Mouse (Mus musculus) spleen, embryonic (tissue): ENCODE results near the gene Il11.

Experiments used
- CTCF ChIA-PET: fragments of 350-600 bp; sonication (Branson Sonifier 250); formaldehyde crosslinking; loops from one replicate; lab custom pipeline; 2022; lab: Charles Lee

Il11 gene

GRCm38 (mm10) chr7:4788499-4789435, 6.1 kb upstream of the Il11 start:
- CTCF ChIA-PET, result interaction anchor here (0.8 kb wide), 1 partner anchor 204 kb away, joined by 3 read pairs; no protein-coding TSS in a partner anchor

- CTCF ChIA-PET, result no interaction called here
Measured at GRCm38 (mm10) chr7:4783667-4784268, 1.1 kb upstream of the Il11 start.

- CTCF ChIA-PET, result no interaction called here
Measured at GRCm38 (mm10) chr7:4782130-4782529, 529 bp downstream of the Il11 start.

- CTCF ChIA-PET, result no interaction called here
Measured at GRCm38 (mm10) chr7:4779921-4780320, 2.7 kb downstream of the Il11 start.

GRCm38 (mm10) chr7:4777851-4778637, 4.6 kb downstream of the Il11 start:
- CTCF ChIA-PET, result no interaction called here

- CTCF ChIA-PET, result no interaction called here
Measured at GRCm38 (mm10) chr7:4776861-4777830, 5.5 kb downstream of the Il11 start.

- CTCF ChIA-PET, result no interaction called here
Measured at GRCm38 (mm10) chr7:4776131-4776530, 6.5 kb downstream of the Il11 start.

GRCm38 (mm10) chr7:4771202-4771601, 11.5 kb downstream of the Il11 start, which contains the start of gene Fam71e2:
TSS of gene Fam71e2 (minus strand) at chr7:4771302.
- CTCF ChIA-PET, result no interaction called here

- CTCF ChIA-PET, result interaction anchor here (0.6 kb wide), 2 partner anchors 9 to 16 kb away, joined by 3 to 5 read pairs; no protein-coding TSS in a partner anchor
Measured at GRCm38 (mm10) chr7:4764946-4765710, 17.5 kb downstream of the Il11 start.

- CTCF ChIA-PET, result no interaction called here
Measured at GRCm38 (mm10) chr7:4759670-4760069, 23.0 kb downstream of the Il11 start.

- CTCF ChIA-PET, result interaction anchor here (0.6 kb wide), 1 partner anchor 187 kb away, joined by 3 read pairs; no protein-coding TSS in a partner anchor
Measured at GRCm38 (mm10) chr7:4752821-4753570, 29.7 kb downstream of the Il11 start, which contains the start of gene Cox6b2. TSS of gene Cox6b2 (minus strand) at chr7:4753094.

GRCm38 (mm10) chr7:4751971-4752820, 30.5 kb downstream of the Il11 start:
- CTCF ChIA-PET, result interaction anchor here (0.6 kb wide), 1 partner anchor 188 kb away, joined by 3 read pairs; no protein-coding TSS in a partner anchor

- CTCF ChIA-PET, result no interaction called here
Measured at GRCm38 (mm10) chr7:4749169-4749568, 33.5 kb downstream of the Il11 start.

- CTCF ChIA-PET, result no interaction called here
Measured at GRCm38 (mm10) chr7:4748321-4748720, 34.3 kb downstream of the Il11 start.

- CTCF ChIA-PET, result interaction anchor here (0.6 kb wide), 1 partner anchor 309 kb away, joined by 3 read pairs; no protein-coding TSS in a partner anchor
Measured at GRCm38 (mm10) chr7:4747156-4747899, 35.3 kb downstream of the Il11 start.

GRCm38 (mm10) chr7:4746326-4746980, 36.2 kb downstream of the Il11 start:
- CTCF ChIA-PET, result no interaction called here

- CTCF ChIA-PET, result no interaction called here
Measured at GRCm38 (mm10) chr7:4744886-4745285, 37.8 kb downstream of the Il11 start.
